Mouse (Mus musculus) MEL (cell line): ENCODE results near the gene Pcnx2. TPM values are rescaled to one million over a fixed set of nuclear protein-coding genes. Genes with fewer than 3 reads are reported as not detected.

Experiments
- DNase-seq: peaks from one replicate; pipeline ENCODE4 v3.0.0; 2011; ENCODE audit warnings: low read depth, low spot score
- H3K27ac ChIP-seq: 2 replicates; pipeline ENCODE4 v1.5.1; 2012; ENCODE audit warnings: low read depth, mild to moderate bottlenecking, control low read depth, low read length, moderate library complexity; ENCODE audit not compliant: control insufficient read depth
- H3K27me3 ChIP-seq, 2 experiments: fragments of 150-350 bp in 1 of 2; sonication (generic) in 1 of 2; 2 replicates each; pipeline ENCODE4 v1.6.1; 2012; ENCODE audit warnings: low read length in 2 of 2, mild to moderate bottlenecking in 2 of 2, improper control_type of control experiment in 1 of 2, moderate library complexity in 1 of 2; ENCODE audit not compliant: insufficient read depth in 2 of 2, control insufficient read depth in 1 of 2
- H3K36me3 ChIP-seq, 2 experiments: 2 replicates each; pipeline ENCODE4 v1.6.1; 2012 to 2014; ENCODE audit warnings: low read length in 2 of 2, improper control_type of control experiment in 1 of 2, inconsistent platforms in 1 of 2, mild to moderate bottlenecking in 1 of 2; ENCODE audit not compliant: insufficient read depth in 2 of 2, control insufficient read depth in 1 of 2
- H3K4me1 ChIP-seq, 2 experiments: fragments of 150-350 bp in 1 of 2; sonication (generic) in 1 of 2; 2 replicates each; pipeline ENCODE4 v1.6.1; 2012; ENCODE audit warnings: low read length in 2 of 2, improper control_type of control experiment in 1 of 2, mild to moderate bottlenecking in 1 of 2; ENCODE audit not compliant: insufficient read depth in 2 of 2, control insufficient read depth in 1 of 2
- H3K4me3 ChIP-seq, 2 experiments: fragments of 150-350 bp in 1 of 2; sonication (generic) in 1 of 2; 2 replicates each; pipeline ENCODE4 v1.5.1; 2012; ENCODE audit warnings: low read depth in 2 of 2, low read length in 2 of 2, mild to moderate bottlenecking in 2 of 2, moderate library complexity in 2 of 2, control low read depth in 1 of 2, improper control_type of control experiment in 1 of 2; ENCODE audit not compliant: control insufficient read depth in 1 of 2, insufficient read depth in 1 of 2
- H3K79me2 ChIP-seq: 2 replicates; pipeline ENCODE4 v1.6.1; 2012; ENCODE audit warnings: mild to moderate bottlenecking, low read length, moderate library complexity; ENCODE audit not compliant: control insufficient read depth, poor library complexity, insufficient read depth
- H3K9ac ChIP-seq: 2 replicates; pipeline ENCODE4 v1.6.1; 2012; ENCODE audit warnings: low read depth, mild to moderate bottlenecking, control low read depth, low read length, moderate library complexity; ENCODE audit not compliant: control insufficient read depth, poor library complexity, severe bottlenecking
- H3K9me3 ChIP-seq: fragments of 150-350 bp; sonication (generic); replicated peaks from 2 replicates; pipeline ENCODE4 v1.6.1; 2012; ENCODE audit warnings: mild to moderate bottlenecking, low read length, improper control_type of control experiment, moderate library complexity; ENCODE audit not compliant: insufficient read depth
- BHLHE40 ChIP-seq: IDR thresholded peaks from 2 replicates; pipeline ENCODE4 v1.6.1; 2012; ENCODE audit warnings: low read depth, mild to moderate bottlenecking, inconsistent platforms, low read length, improper control_type of control experiment, borderline replicate concordance
- ELF1 ChIP-seq: IDR thresholded peaks from 2 replicates; pipeline ENCODE4 v1.6.1; 2014; ENCODE audit warnings: low read depth, mild to moderate bottlenecking, inconsistent platforms, low read length, improper control_type of control experiment, moderate library complexity
- JUND ChIP-seq: IDR thresholded peaks from 2 replicates; pipeline ENCODE4 v1.6.1; 2011; ENCODE audit warnings: low read depth, mild to moderate bottlenecking, improper control_type of control experiment, low read length
- MEF2A ChIP-seq: IDR thresholded peaks from 2 replicates; pipeline ENCODE4 v1.6.1; 2014; ENCODE audit warnings: low read depth, mild to moderate bottlenecking, inconsistent platforms, low read length, improper control_type of control experiment; ENCODE audit not compliant: poor library complexity, insufficient replicate concordance, severe bottlenecking; ENCODE audit errors: extremely low read depth
- MXI1 ChIP-seq: IDR thresholded peaks from 2 replicates; pipeline ENCODE4 v1.6.1; 2011; ENCODE audit warnings: mild to moderate bottlenecking, low read depth, low read length, improper control_type of control experiment
- RCOR1 ChIP-seq: IDR thresholded peaks from 2 replicates; pipeline ENCODE4 v1.6.1; 2012; ENCODE audit warnings: low read depth, mild to moderate bottlenecking, inconsistent platforms, low read length, improper control_type of control experiment
- SIN3A ChIP-seq: IDR thresholded peaks from 2 replicates; pipeline ENCODE4 v1.6.1; 2012; ENCODE audit warnings: low read length, improper control_type of control experiment, inconsistent platforms
- TBP ChIP-seq: IDR thresholded peaks from 2 replicates; pipeline ENCODE4 v1.8.0; 2011; ENCODE audit warnings: low read depth, low read length, improper control_type of control experiment
- TCF12 ChIP-seq: IDR thresholded peaks from 2 replicates; pipeline ENCODE4 v1.6.1; 2014; ENCODE audit warnings: low read depth, mild to moderate bottlenecking, inconsistent platforms, low read length, improper control_type of control experiment, moderate library complexity
- UBTF ChIP-seq: IDR thresholded peaks from 2 replicates; pipeline ENCODE4 v1.6.1; 2012; ENCODE audit warnings: low read depth, mild to moderate bottlenecking, inconsistent platforms, low read length, improper control_type of control experiment, moderate library complexity, borderline replicate concordance; ENCODE audit not compliant: insufficient read depth
- USF2 ChIP-seq, 2 experiments: IDR thresholded peaks; 2 replicates each; pipeline ENCODE4 v1.6.1; 2011 to 2012; ENCODE audit warnings: improper control_type of control experiment in 2 of 2, low read length in 2 of 2, borderline replicate concordance in 1 of 2, inconsistent platforms in 1 of 2, low read depth in 1 of 2, mild to moderate bottlenecking in 1 of 2; ENCODE audit not compliant: insufficient read depth in 1 of 2
- ZC3H11A ChIP-seq: IDR thresholded peaks from 2 replicates; pipeline ENCODE4 v1.6.1; 2012; ENCODE audit warnings: low read depth, mild to moderate bottlenecking, inconsistent platforms, low read length, improper control_type of control experiment
- polyA plus RNA-seq, 2 experiments: library from polyadenylated mRNA; stranded (reverse) in 1 of 2; unstranded in 1 of 2; fragments of >175 nt in 1 of 2; fragments of >200 nt in 1 of 2; gene quantifications; 2 replicates each; pipeline versions ENCODE4 v1.2.1 to v1.2.4; 2012; ENCODE audit warnings: low replicate concordance in 2 of 2, low read depth in 1 of 2; ENCODE audit not compliant: insufficient read length in 2 of 2, insufficient read depth in 1 of 2, missing spikeins in 1 of 2
- total RNA-seq: library from RNA; depleted of rRNA; stranded (reverse); fragments of 300-350 nt; gene quantifications from 2 replicates; pipeline ENCODE4 v1.2.3, GENCODE M21; 2012

Pcnx2 gene
- total and polyA plus RNA-seq, 3 experiments, result 0.04 TPM; not detected in 2

DNA sequence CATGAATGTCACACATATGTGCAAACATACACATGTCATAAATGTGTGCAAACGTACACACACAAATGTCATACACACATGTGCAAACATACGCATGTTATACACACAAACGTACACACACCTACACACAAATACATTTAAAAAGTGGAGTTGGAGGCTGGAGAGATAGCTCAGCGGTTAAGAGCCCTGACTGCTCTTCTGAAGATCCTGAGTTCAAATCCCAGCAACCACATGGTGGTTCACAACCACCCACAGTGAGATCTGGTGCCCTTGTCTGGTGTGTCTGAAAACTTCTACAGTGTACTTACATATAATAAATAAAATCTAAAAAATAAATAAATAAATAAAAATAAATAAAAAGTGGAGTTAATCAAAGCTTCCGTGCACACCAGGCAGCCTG is 119.2 kb downstream of the Pcnx2 start:
- Histone ChIP-seq H3K79me2 (no peaks in the 10 kb centered on the region), H3K9me3 (no peaks in the 10 kb centered on the region), H3K27me3 (no peaks in the 10 kb centered on the region), H3K27ac (no peak overlapping the region), H3K4me1 (no peaks in the 10 kb centered on the region), H3K9ac (no peak overlapping the region), H3K36me3 (no peaks in the 10 kb centered on the region), H3K4me3 (no peak overlapping the region)
- DNase-seq, result peak; percentile 45
- no peak for TF ChIP-seq USF2 (IDR thresholded peaks at IDR 0.05; ENCODE audit: borderline replicate concordance in 1 of 2, insufficient read depth in 1 of 2, low read depth in 1 of 2, low read length in 2 of 2)
- no peak for TF ChIP-seq JUND
- no peak for TF ChIP-seq RCOR1
- no peak for TF ChIP-seq ZC3H11A
- no peak for TF ChIP-seq SIN3A

DNA sequence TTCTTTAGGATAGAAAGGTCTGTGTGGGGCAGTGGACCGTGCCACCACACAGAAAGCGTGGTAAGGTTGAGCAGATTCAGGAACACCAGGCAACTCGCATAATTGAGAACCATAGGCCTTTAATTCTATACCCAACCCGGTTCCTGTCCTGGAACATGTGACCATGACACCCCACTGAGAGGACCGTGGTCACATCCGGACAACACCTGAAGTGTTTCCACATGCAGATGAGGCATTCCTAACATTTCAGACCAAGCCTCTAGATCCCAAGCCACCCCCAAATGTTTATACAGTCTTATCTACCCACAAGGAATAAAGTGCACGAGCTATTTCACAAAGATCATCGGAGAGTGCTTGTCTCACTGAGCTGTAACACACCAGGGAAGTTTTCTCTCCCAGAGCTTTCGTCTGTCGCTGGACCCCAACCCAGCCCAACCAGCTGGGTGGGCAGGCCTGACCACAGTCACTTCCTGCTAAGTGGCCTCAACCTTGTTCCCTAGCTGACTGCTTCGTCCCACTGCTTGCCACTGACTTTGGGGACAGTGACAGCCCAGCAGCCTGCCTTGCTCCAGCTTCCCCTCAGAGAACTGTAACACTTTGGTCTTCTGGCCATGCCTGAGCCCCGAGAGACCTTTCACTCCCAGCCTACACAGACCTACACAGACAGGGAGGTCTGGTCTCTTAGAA is 120.5 kb downstream of the Pcnx2 start:
- no peak for DNase-seq
- no peaks in the 10 kb centered on the region for H3K4me1 ChIP-seq
- TF ChIP-seq UBTF (no peak), MXI1 (no peak), MEF2A (no peak), JUND (no peak)
- TF ChIP-seq, all 39 proteins: peak for 0
- Histone ChIP-seq H3K27me3 (no peaks in the 10 kb centered on the region), H3K79me2 (no peaks in the 10 kb centered on the region), H3K27ac (no peak overlapping the region), H3K9me3 (no peaks in the 10 kb centered on the region), H3K9ac (no peak overlapping the region), H3K4me3 (no peak overlapping the region), H3K36me3 (no peaks in the 10 kb centered on the region)

DNA sequence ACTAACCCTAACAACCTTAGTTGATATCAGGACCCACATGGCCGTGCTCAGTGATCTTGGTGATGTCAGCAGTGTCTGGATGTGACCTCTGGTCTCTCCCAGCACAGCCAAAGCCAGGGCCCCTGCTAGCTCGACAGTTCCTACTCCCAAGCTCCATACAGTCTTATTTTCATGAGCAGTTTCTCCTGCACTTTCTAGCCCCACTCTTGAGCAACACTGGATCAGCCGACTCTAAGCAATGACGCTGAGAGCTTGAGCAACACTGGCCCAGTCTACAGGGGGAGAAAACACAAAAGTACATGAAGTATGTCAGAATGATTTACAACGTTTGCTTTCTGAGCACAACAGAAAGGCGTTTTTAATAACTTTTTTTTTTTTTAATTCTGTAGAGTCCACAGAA is 121.3 kb downstream of the Pcnx2 start:
- no peaks in the 10 kb centered on the region for H3K9me3 ChIP-seq
- H3K36me3 ChIP-seq, result no peaks in the 10 kb centered on the region
- DNase-seq, result no peak
- no peak overlapping the region for H3K9ac ChIP-seq
- no peaks in the 10 kb centered on the region for H3K27me3 ChIP-seq
- H3K4me1 ChIP-seq, result no peaks in the 10 kb centered on the region
- no peak overlapping the region for H3K27ac ChIP-seq
- TF ChIP-seq USF2 (IDR thresholded peaks at IDR 0.05; ENCODE audit: borderline replicate concordance in 1 of 2, insufficient read depth in 1 of 2, low read depth in 1 of 2, low read length in 2 of 2) (no peak), UBTF (no peak), ELF1 (no peak), BHLHE40 (no peak), TCF12 (no peak), MXI1 (no peak), TBP (no peak)
- TF ChIP-seq, all 39 proteins: peak for 0
- Histone ChIP-seq H3K4me3 (no peak overlapping the region), H3K79me2 (no peaks in the 10 kb centered on the region)
